Mouse (Mus musculus) embryonic facial prominence, embryonic 15.5 days (tissue): Measurements from ENCODE around the gene Nfkb2. TPM values are rescaled to one million over a fixed set of nuclear protein-coding genes. Genes with fewer than 3 reads are reported as not detected.
A peak's percentile ranks its signal among the peaks of the same experiment; 100 is the strongest.

ENCODE experiments used
- ATAC-seq: fragments of 200-750 bp; cut with Nextera tagmentation; 2 replicates; pipeline ENCODE4 v1.8.0; 2017; ENCODE audit warnings: low read depth, moderate TSS enrichment; ENCODE audit not compliant: insufficient number of reproducible peaks, low FRiP score, low TSS enrichment
- H3K27ac ChIP-seq: fragments of 300-500 bp; sonication (generic); replicated peaks from 2 replicates; pipeline ENCODE4 v1.5.1; 2015; ENCODE audit warnings: mild to moderate bottlenecking, inconsistent platforms
- H3K27me3 ChIP-seq: fragments of 300-500 bp; sonication (generic); 2 replicates; pipeline ENCODE4 v1.6.1; 2015; ENCODE audit warnings: inconsistent platforms
- H3K36me3 ChIP-seq: fragments of 300-500 bp; sonication (generic); 2 replicates; pipeline ENCODE4 v1.6.1; 2015; ENCODE audit warnings: mild to moderate bottlenecking, inconsistent platforms
- H3K4me1 ChIP-seq: fragments of 300-500 bp; sonication (generic); 2 replicates; pipeline ENCODE4 v1.6.1; 2015; ENCODE audit warnings: inconsistent platforms
- H3K4me2 ChIP-seq: fragments of 300-500 bp; sonication (generic); replicated peaks from 2 replicates; pipeline ENCODE4 v1.6.1; 2015; ENCODE audit warnings: mild to moderate bottlenecking, inconsistent platforms
- H3K4me3 ChIP-seq: fragments of 300-500 bp; sonication (generic); replicated peaks from 2 replicates; pipeline ENCODE4 v1.5.1; 2015; ENCODE audit warnings: mild to moderate bottlenecking, inconsistent platforms
- H3K9ac ChIP-seq: fragments of 300-500 bp; sonication (generic); 2 replicates; pipeline ENCODE4 v1.6.1; 2015; ENCODE audit warnings: inconsistent platforms
- H3K9me3 ChIP-seq: fragments of 300-500 bp; sonication (generic); replicated peaks from 2 replicates; pipeline ENCODE4 v1.6.1; 2016; ENCODE audit warnings: inconsistent platforms
- WGBS: fragments of 180-500 bp; shearing (Covaris S2); methylation state at CpG from one replicate; pipeline ENCODE4 v1.1.7; 2015; 5-methylcytosine and 5-hydroxymethylcytosine counted together
- microRNA counts: library from miRNA; unstranded; fragments of <30 nt; microRNA quantifications from one replicate; lab custom pipeline; 2016
- microRNA-seq: library from miRNA; unstranded; fragments of <30 nt; microRNA quantifications from one replicate; pipeline ENCODE4, GENCODE M21; 2016; ENCODE audit warnings: borderline number of aligned reads
- polyA plus RNA-seq: library from polyadenylated mRNA; unstranded; fragments of >200 nt; fragmentation: Nextera tagmentation; extraction: Ambion mirVana; gene quantifications from 2 replicates; pipeline ENCODE4 v1.2.1, GENCODE M21; 2015

The Nfkb2 gene
- polyA plus RNA-seq, 1 experiment from 2014 or later = 15.3 TPM

GRCm38 (mm10) chr19:46350168-46350932 lies 46.2 kb downstream of the Nfkb2 start, which contains the start of gene 2310034G01Rik:
Gene 2310034G01Rik (minus strand): TSS chr19:46350302.
- Histone ChIP-seq H3K36me3 (no peaks in the 10 kb centered on the region), H3K4me2 (peak within 1 kb of the TSS; percentile 87), H3K27me3 (no peaks in the 10 kb centered on the region), H3K4me1 (peaks cover 19% of the 10 kb centered on the region), H3K9me3 (no peaks in the 10 kb centered on the region), H3K9ac (peak within 1 kb of the TSS; percentile 53), H3K4me3 (peak within 1 kb of the TSS; percentile 74), H3K27ac (peak within 1 kb of the TSS; percentile 87)
- no peak for ATAC-seq
- WGBS = 47% methylated on average over 10 of the region's 10 CpGs

DNA sequence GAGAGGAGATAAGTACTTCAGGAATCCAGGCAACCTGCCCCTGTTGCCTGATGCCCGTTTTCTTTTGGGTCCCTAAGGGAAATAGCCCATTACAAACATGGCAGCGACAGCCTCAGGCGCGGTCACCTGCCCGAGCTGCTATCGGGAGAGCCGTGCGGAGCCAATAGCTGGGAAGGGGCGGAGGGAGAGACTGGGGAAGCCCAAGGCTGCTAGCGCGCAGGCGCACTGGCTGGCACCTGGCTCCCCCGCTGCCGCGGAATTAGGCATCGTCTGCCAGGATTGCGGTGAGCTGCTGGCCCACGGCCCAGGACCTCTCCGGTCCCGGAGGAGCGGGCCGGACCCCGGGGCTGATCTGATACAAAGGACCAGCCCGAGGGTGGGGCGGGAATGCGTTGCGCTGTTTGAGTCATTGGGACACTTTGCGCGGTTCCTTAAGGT lies 52.6 kb downstream of the Nfkb2 start:
- Histone ChIP-seq H3K36me3 (no peaks in the 10 kb centered on the region), H3K9me3 (no peaks in the 10 kb centered on the region), H3K4me1 (peaks cover 15% of the 10 kb centered on the region), H3K4me3 (peak overlapping the region; percentile 47), H3K27me3 (peaks cover 22% of the 10 kb centered on the region), H3K4me2 (peak overlapping the region; percentile 83), H3K27ac (no peak overlapping the region), H3K9ac (no peak overlapping the region)
- peak; percentile 73; the same call in 1 of the 2 replicates for ATAC-seq
- under 1% methylated on average over 29 of the region's 29 CpGs for WGBS

DNA sequence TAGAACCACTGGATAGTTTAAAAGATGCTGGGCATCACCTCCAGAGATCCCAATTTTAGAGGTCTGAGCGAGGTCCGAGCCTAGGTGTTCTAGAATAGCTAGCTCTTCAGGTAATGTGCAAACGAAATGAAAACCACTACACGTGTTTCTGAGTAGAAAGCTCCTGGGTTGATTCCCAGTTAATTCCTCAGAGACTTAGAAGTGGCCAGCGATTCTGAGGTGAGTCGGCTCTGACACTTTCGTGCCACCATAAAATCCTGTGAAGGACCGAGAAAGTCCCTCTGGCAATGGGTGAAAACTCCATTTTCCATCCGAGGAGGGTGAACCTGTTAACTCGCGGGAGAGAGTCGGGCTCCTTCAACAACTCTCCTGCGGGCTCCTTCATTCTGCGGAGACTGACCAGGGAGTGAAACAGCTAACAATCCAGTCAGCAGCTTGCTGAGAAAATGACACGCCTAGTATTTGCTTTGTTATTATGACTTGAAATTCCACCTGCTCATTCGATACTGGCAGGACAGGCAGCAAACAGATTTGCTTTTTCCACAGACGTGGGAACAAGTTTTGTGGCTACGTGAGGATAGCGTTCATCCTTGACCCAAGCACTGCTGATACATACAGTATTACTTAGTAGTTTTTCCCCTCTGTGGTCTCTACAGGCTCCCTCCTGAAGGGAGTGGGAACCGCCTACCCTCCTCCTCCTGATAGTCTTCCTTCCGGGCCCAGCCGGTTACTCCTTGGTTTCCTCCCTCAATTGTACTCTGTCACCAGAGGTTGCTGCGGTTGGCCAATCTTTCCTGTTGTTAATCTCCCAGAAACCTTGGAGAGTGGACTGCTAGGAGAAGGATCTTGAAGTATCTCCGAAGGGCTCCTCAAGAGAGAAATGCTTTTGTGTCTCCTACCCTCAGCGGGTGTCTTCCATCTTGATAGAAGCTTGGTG lies 53.5 kb downstream of the Nfkb2 start:
- H3K4me2 ChIP-seq = peak overlapping the region; percentile 83
- no peak for ATAC-seq
- peak overlapping the region; percentile 44 for H3K27ac ChIP-seq
- no peaks in the 10 kb centered on the region for H3K36me3 ChIP-seq
- peaks cover 15% of the 10 kb centered on the region for H3K4me1 ChIP-seq
- H3K27me3 ChIP-seq = peaks cover 22% of the 10 kb centered on the region
- no peaks in the 10 kb centered on the region for H3K9me3 ChIP-seq
- peak overlapping the region; percentile 47 for H3K4me3 ChIP-seq
- H3K9ac ChIP-seq = no peak overlapping the region
- WGBS = 19% methylated on average over 25 of the region's 25 CpGs

GRCm38 (mm10) chr19:46358381-46358780 lies 54.3 kb downstream of the Nfkb2 start:
- no peak for ATAC-seq
- WGBS = 50% methylated on average over 4 of the region's 4 CpGs
- peak overlapping the region; percentile 44; the same call in 1 of the 2 replicates for H3K27ac ChIP-seq

More at GRCm38 (mm10) chr19:46358381-46358780, 54.3 kb downstream of the Nfkb2 start:
- 0 out of 2 replicates have a peak overlapping the region, but pooled peaks have one; percentile 83 for H3K4me2 ChIP-seq
- H3K27me3 ChIP-seq = peaks cover 22% of the 10 kb centered on the region
- H3K9me3 ChIP-seq = no peaks in the 10 kb centered on the region
- H3K4me3 ChIP-seq = no peak overlapping the region
- H3K36me3 ChIP-seq = no peaks in the 10 kb centered on the region
- no peak overlapping the region for H3K9ac ChIP-seq
- peaks cover 15% of the 10 kb centered on the region for H3K4me1 ChIP-seq

MicroRNAs encoded within 50 kb of the gene (microRNA counts, 519-probe panel; counts per million panel counts)
- microRNA mmu-miR-146b (lab: Ali Mortazavi, UCI) = 2,042 counts per million, percentile 41 among the panel's probes with 10 or more counts

Small RNA genes lying within 50 kb of the gene (microRNA-seq; reads per million reads assigned to microRNA genes)
- gene Mir146b = 1.2 reads per million

Other genes with a start within 250 kb of the Nfkb2 start
- 74.1 and 76.9 TPM in 2 replicates for gene Nolc1, start 228.5 kb upstream of the Nfkb2 start, polyA plus RNA-seq
- 1.6 and 3.7 TPM in 2 replicates for gene Elovl3, start 172.4 kb upstream of the Nfkb2 start, polyA plus RNA-seq
- 10.4 and 12.4 TPM in 2 replicates for gene Pitx3, start 156.0 kb upstream of the Nfkb2 start, polyA plus RNA-seq
- 61.2 and 67.1 TPM in 2 replicates for gene Gbf1, start 151.8 kb upstream of the Nfkb2 start, polyA plus RNA-seq
- gene Psd, start 22.8 kb downstream of the Nfkb2 start, polyA plus RNA-seq = 9.8 and 11.0 TPM in 2 replicates
- gene Fbxl15, start 23.9 kb downstream of the Nfkb2 start, polyA plus RNA-seq = 16.4 TPM in 2 replicates
- gene Cuedc2, start 34.4 kb downstream of the Nfkb2 start, polyA plus RNA-seq = 167 and 168 TPM in 2 replicates
- gene Mfsd13a, start 36.8 kb downstream of the Nfkb2 start, polyA plus RNA-seq = 4.3 and 4.4 TPM in 2 replicates
- 3.5 and 5.3 TPM in 2 replicates for gene 2310034G01Rik, start 46.0 kb downstream of the Nfkb2 start, polyA plus RNA-seq
- gene Actr1a, start 91.4 kb downstream of the Nfkb2 start, polyA plus RNA-seq = 149 and 153 TPM in 2 replicates
- gene Sufu, start 92.6 kb downstream of the Nfkb2 start, polyA plus RNA-seq = 36.0 and 38.4 TPM in 2 replicates
- 20.7 and 21.7 TPM in 2 replicates for gene Trim8, start 197.4 kb downstream of the Nfkb2 start, polyA plus RNA-seq